Mouse (Mus musculus) lung, postnatal 0 days (tissue): ENCODE results near the gene Bcl2l10. TPM values are rescaled to one million over a fixed set of nuclear protein-coding genes. Genes with fewer than 3 reads are reported as not detected.

Experiments
- ATAC-seq: fragments of 200-750 bp; cut with Nextera tagmentation; 2 replicates; pipeline ENCODE4 v1.8.0; 2017; ENCODE audit warnings: moderate library complexity
- DNase-seq: peaks from one replicate; pipeline ENCODE4 v3.0.0-alpha.2; 2016; ENCODE audit warnings: low spot score
- H3K27ac ChIP-seq: fragments of 300-500 bp; sonication (generic); 2 replicates; pipeline ENCODE4 v1.5.1; 2014; ENCODE audit warnings: antibody characterized with exemption, mild to moderate bottlenecking, low read length, mixed read lengths
- H3K27me3 ChIP-seq: fragments of 300-500 bp; sonication (generic); replicated peaks from 2 replicates; pipeline ENCODE4 v1.6.1; 2014; ENCODE audit warnings: low read length, mixed read lengths; ENCODE audit not compliant: insufficient read depth
- H3K36me3 ChIP-seq: fragments of 300-500 bp; sonication (generic); 2 replicates; pipeline ENCODE4 v1.6.1; 2014; ENCODE audit warnings: low read length, mixed read lengths; ENCODE audit not compliant: insufficient read depth
- H3K4me1 ChIP-seq: fragments of 300-500 bp; sonication (generic); 2 replicates; pipeline ENCODE4 v1.6.1; 2014; ENCODE audit warnings: antibody characterized with exemption, low read depth, low read length, mixed read lengths; ENCODE audit not compliant: insufficient read depth
- H3K4me2 ChIP-seq: fragments of 300-500 bp; sonication (generic); replicated peaks from 2 replicates; pipeline ENCODE4 v1.6.1; 2014; ENCODE audit warnings: low read depth, mild to moderate bottlenecking, low read length, moderate library complexity, mixed read lengths
- H3K4me3 ChIP-seq: fragments of 300-500 bp; sonication (generic); 2 replicates; pipeline ENCODE4 v1.5.1; 2014; ENCODE audit warnings: low read depth, low read length
- H3K9ac ChIP-seq: fragments of 300-500 bp; sonication (generic); replicated peaks from 2 replicates; pipeline ENCODE4 v1.6.1; 2014; ENCODE audit warnings: low read depth, mild to moderate bottlenecking
- H3K9me3 ChIP-seq: fragments of 300-500 bp; sonication (generic); 2 replicates; pipeline ENCODE4 v1.6.1; 2016; ENCODE audit warnings: low read length, mixed read lengths
- CTCF ChIP-seq: IDR thresholded peaks from 2 replicates; pipeline ENCODE4 v1.5.1; 2016; ENCODE audit warnings: antibody characterized with exemption, mild to moderate bottlenecking
- EP300 ChIP-seq: IDR thresholded peaks from 2 replicates; pipeline ENCODE4 v1.6.1; 2016; ENCODE audit warnings: antibody characterized with exemption, mild to moderate bottlenecking, control low read depth
- WGBS: fragments of 180-500 bp; shearing (Covaris S2); extraction: QIAGEN DNeasy Blood & Tissue Kit; methylation state at CpG from one replicate; pipeline ENCODE4 v1.1.7; 2014; 5-methylcytosine and 5-hydroxymethylcytosine counted together
- polyA plus RNA-seq: library from polyadenylated mRNA; unstranded; fragments of >200 nt; fragmentation: Nextera tagmentation; extraction: Ambion mirVana; gene quantifications from 2 replicates; pipeline ENCODE4 v1.2.1, GENCODE M21; 2015

Bcl2l10 gene
- polyA plus RNA-seq, 1 experiment from 2014 or later: 0.13 TPM

DNA sequence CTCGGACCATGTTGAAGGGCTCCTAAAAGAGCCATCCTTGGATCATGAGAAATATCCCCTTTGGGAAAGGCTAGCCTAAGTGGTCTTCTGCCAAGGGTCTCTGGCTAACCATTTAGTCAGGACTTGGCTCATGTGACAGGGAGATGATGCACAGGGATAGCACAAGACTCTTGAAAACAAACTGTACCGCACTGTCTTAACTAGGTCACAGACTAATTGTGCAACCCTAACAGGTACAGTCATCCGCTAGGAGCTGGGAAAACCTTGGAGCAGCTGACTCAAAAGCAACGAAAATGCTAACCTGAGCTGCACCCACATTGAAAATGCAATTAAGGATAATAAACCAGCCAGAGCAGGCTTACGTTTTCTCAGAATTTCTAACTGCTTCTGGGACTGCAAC lies 18.6 kb downstream of the Bcl2l10 start:
- H3K4me1 ChIP-seq: no peaks in the 10 kb centered on the region
- no peak overlapping the region for H3K27ac ChIP-seq
- H3K27me3 ChIP-seq: no peaks in the 10 kb centered on the region
- no peak for DNase-seq
- 67% methylated on average over 5 of the region's 5 CpGs for WGBS
- H3K4me3 ChIP-seq: no peak overlapping the region
- no peaks in the 10 kb centered on the region for H3K36me3 ChIP-seq
- H3K9me3 ChIP-seq: no peaks in the 10 kb centered on the region
- no peak for TF ChIP-seq CTCF
- ATAC-seq: no peak
- H3K4me2 ChIP-seq: no peak overlapping the region
- H3K9ac ChIP-seq: no peak overlapping the region

DNA sequence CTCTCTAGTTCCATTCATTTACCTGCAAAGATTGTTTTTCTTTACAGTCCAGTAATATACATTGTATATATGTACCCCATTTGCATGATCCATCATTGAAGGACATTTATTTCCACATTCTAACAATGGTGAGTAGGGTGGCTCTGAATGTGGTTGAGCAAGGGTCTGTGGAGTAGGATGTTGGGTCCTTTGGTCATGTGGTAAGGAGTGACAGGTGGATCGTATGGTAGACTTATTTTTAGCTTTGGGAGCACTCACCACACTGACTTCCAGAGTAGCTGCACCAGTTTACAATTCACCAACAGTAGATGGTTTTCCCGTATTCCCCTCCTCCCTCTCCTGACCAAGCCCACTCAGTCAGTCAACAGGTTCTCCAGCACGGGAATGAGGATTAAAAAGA lies 21.2 kb downstream of the Bcl2l10 start:
- DNase-seq: no peak
- TF ChIP-seq CTCF (no peak), EP300 (no peak)
- H3K36me3 ChIP-seq: no peaks in the 10 kb centered on the region
- H3K27ac ChIP-seq: no peak overlapping the region
- no peaks in the 10 kb centered on the region for H3K9me3 ChIP-seq
- H3K4me3 ChIP-seq: no peak overlapping the region
- 66% methylated on average over 3 of the region's 3 CpGs for WGBS
- ATAC-seq: no peak
- H3K4me1 ChIP-seq: no peaks in the 10 kb centered on the region
- H3K4me2 ChIP-seq: no peak overlapping the region
- no peak overlapping the region for H3K9ac ChIP-seq
- no peaks in the 10 kb centered on the region for H3K27me3 ChIP-seq

DNA sequence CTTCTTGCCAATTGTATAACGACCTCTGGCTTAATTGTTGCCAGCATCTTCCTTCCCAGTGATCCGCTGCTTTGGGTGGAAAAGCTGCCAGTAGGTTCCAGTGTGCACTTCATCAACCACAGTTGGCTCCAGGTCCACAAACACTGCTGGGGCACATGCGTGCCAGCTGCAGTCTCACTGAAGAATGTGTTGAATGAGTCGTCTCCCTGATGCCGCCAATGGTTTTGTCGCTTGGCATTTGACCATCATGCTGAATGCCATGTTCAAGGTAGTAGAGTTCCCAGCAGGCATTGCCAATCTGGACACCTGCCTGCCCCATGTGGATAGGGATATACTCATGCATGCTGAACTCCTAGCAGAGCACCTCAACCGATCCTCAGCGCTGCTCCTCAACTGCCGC lies 28.0 kb downstream of the Bcl2l10 start:
- H3K4me2 ChIP-seq: no peak overlapping the region
- 92% methylated on average over 9 of the region's 9 CpGs for WGBS

DNA sequence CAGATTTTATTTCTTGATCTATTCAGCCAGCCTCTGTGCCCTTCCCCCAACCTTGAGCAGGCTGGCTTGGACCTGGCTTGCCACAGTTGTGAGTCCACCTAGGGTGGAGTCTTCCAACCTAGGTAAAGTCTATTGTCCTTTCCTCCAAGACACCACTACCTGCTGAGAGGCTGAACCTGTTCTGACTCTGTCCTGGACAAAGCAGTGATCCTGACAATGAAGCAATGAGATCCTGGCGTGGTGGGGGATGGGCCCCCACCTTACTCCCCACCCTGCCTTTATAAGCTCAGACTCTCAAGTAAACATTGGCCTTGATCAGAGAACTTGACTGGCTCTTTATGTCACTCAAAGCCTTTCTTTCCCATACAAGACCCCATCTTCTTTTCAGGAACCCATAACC lies 28.9 kb downstream of the Bcl2l10 start:
- WGBS: 59% methylated on average over 1 of the region's 1 CpGs
- Histone ChIP-seq H3K27ac (no peak overlapping the region), H3K36me3 (no peaks in the 10 kb centered on the region), H3K4me1 (no peaks in the 10 kb centered on the region), H3K27me3 (no peaks in the 10 kb centered on the region), H3K4me2 (no peak overlapping the region), H3K9ac (no peak overlapping the region), H3K4me3 (no peak overlapping the region), H3K9me3 (no peaks in the 10 kb centered on the region)
- ATAC-seq: no peak
- DNase-seq: no peak
- TF ChIP-seq EP300 (no peak), CTCF (no peak)

More for the DNA sequence above, 28.0 kb downstream of the Bcl2l10 start:
- Histone ChIP-seq H3K4me1 (no peaks in the 10 kb centered on the region), H3K27ac (no peak overlapping the region), H3K9ac (no peak overlapping the region), H3K36me3 (no peaks in the 10 kb centered on the region), H3K27me3 (no peaks in the 10 kb centered on the region), H3K9me3 (no peaks in the 10 kb centered on the region), H3K4me3 (no peak overlapping the region)
- ATAC-seq: no peak
- DNase-seq: no peak
- TF ChIP-seq EP300 (no peak), CTCF (no peak)

- Histone ChIP-seq H3K4me2 (no peak overlapping the region), H3K36me3 (no peaks in the 10 kb centered on the region), H3K4me1 (no peaks in the 10 kb centered on the region), H3K27me3 (no peaks in the 10 kb centered on the region), H3K9ac (no peak overlapping the region), H3K9me3 (no peaks in the 10 kb centered on the region), H3K27ac (no peak overlapping the region), H3K4me3 (no peak overlapping the region)
- DNase-seq (no peak), ATAC-seq (no peak)
- 54% methylated on average over 2 of the region's 2 CpGs for WGBS
- TF ChIP-seq CTCF (no peak), EP300 (no peak)
Measured at GRCm38 (mm10) chr9:75378774-75379173, 31.2 kb downstream of the Bcl2l10 start.

DNA sequence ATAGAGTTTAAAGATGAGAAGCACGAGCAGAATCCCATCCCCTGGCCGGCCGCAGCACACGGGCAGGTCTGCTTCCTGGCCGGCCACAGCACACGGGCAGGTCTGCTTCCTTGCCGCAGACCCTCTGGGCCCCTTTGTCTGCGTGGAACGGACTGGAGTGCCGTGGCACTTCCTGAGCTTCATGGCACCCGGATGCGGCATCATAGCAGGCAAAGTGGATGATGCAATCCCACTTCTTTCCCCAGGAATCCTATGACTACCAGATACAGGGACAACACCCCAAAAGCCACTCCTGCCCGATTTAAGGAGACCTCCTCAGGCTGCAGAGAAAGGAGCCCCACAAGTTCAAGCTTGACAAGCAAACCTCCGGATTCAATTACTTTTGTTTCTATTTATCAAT lies 35.3 kb downstream of the Bcl2l10 start:
- no peak for DNase-seq
- no peak for ATAC-seq
- Histone ChIP-seq H3K4me2 (no peak overlapping the region), H3K9me3 (no peaks in the 10 kb centered on the region), H3K4me3 (no peak overlapping the region), H3K36me3 (peaks cover 10% of the 10 kb centered on the region; the same call in 1 of the 2 replicates), H3K27ac (no peak overlapping the region), H3K9ac (no peak overlapping the region), H3K27me3 (no peaks in the 10 kb centered on the region), H3K4me1 (no peaks in the 10 kb centered on the region)
- 82% methylated on average over 14 of the region's 14 CpGs for WGBS
- TF ChIP-seq CTCF (no peak), EP300 (no peak)

DNA sequence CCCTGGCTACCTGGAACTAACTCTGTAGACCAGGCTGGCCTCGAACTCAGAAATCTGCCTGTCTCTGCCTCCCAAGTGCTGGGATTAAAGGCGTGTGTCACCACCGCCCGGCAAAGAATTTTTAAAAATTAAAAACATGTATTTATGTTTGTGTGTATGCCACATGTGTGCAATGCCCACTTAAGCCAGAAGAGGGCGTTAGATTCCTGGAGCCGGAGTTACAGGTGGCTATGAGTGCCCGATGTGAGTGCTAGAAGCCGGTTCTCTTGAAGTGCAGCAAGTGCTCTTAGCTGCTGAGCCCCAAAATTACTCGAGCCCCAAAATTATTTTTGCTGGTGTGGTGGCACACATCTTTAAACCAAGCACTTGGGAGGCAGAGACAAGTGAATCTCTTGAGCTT lies 36.2 kb downstream of the Bcl2l10 start:
- Histone ChIP-seq H3K9ac (no peak overlapping the region), H3K4me1 (no peaks in the 10 kb centered on the region), H3K27ac (no peak overlapping the region), H3K27me3 (no peaks in the 10 kb centered on the region), H3K36me3 (peaks cover 10% of the 10 kb centered on the region; the same call in 1 of the 2 replicates), H3K4me2 (no peak overlapping the region), H3K9me3 (no peaks in the 10 kb centered on the region), H3K4me3 (no peak overlapping the region)
- TF ChIP-seq CTCF (peak; percentile 34; the same call in 1 of the 2 replicates), EP300 (no peak)
- no peak for ATAC-seq
- 79% methylated on average over 9 of the region's 9 CpGs for WGBS
- no peak for DNase-seq
